Mouse (Mus musculus): ENCODE data around the gene Slc11a1. TPM values are rescaled to one million over a fixed set of nuclear protein-coding genes. Genes with fewer than 3 reads are reported as not detected.

Gene Slc11a1
- polyA plus RNA-seq, 1 experiment: 1.0 TPM

DNA sequence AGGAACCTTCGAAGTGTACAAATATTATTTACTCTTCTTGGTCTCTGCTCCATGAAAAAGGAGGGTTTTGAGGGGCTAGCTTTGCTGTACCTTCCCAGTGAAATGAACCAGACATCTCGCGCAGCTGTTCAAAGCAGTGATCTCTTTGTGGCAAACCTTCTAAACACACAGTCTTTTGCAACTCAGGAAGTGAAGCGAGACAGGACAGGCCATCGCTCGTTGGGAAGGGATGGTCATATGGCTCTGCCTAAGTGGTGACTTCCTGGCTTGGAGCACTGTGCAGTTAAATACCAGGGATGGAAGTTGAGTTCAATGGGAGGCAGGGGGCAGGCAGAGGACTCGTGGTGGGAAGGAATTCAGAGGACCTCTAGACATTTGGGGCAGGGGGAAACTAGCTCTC, 50.9 kb downstream of the Slc11a1 start:
- Histone ChIP-seq H3K4me2 (ENCODE audit: low read depth) (no peak overlapping the region), H3K79me2 (ENCODE audit: control insufficient read depth, insufficient read depth) (no peaks in the 10 kb centered on the region), H3K27me3 (ENCODE audit: control insufficient read depth, insufficient read depth, insufficient read length) (no peaks in the 10 kb centered on the region), H3ac (ENCODE audit: control insufficient read depth, insufficient read length) (no peak overlapping the region), H3K36me3 (ENCODE audit: control insufficient read depth, insufficient read depth) (no peaks in the 10 kb centered on the region), H3K4me3 (no peak overlapping the region)
- TF ChIP-seq POLR2A (IDR thresholded peaks at IDR 0.05; ENCODE audit: insufficient read length, low read depth) (no peak), E2F4 (IDR thresholded peaks at IDR 0.05; ENCODE audit: insufficient read depth) (no peak), REST (IDR thresholded peaks at IDR 0.05; ENCODE audit: insufficient read depth, insufficient read length) (no peak), USF1 (IDR thresholded peaks at IDR 0.05; ENCODE audit: low read depth) (no peak), TCF12 (IDR thresholded peaks at IDR 0.05; ENCODE audit: insufficient read depth, poor library complexity, severe bottlenecking) (no peak), TCF3 (IDR thresholded peaks at IDR 0.05; ENCODE audit: insufficient read length, low read depth) (no peak), MAX (IDR thresholded peaks at IDR 0.05; ENCODE audit: low read depth) (no peak), POLR2AphosphoS2 (IDR thresholded peaks at IDR 0.05; ENCODE audit: insufficient read length, low read depth) (no peak), MYOG (IDR thresholded peaks at IDR 0.05; ENCODE audit: control insufficient read depth in 1 of 3, insufficient read depth in 1 of 3, insufficient read length in 2 of 3, low read depth in 2 of 3) (no peak), MYOD1 (IDR thresholded peaks at IDR 0.05; ENCODE audit: control insufficient read depth in 1 of 3, insufficient read length in 2 of 3, low read depth in 2 of 3) (no peak), CEBPB (IDR thresholded peaks at IDR 0.05; ENCODE audit: insufficient read depth, poor library complexity, severe bottlenecking) (no peak), SRF (IDR thresholded peaks at IDR 0.05; ENCODE audit: control insufficient read depth, insufficient read length, low read depth) (no peak)

DNA sequence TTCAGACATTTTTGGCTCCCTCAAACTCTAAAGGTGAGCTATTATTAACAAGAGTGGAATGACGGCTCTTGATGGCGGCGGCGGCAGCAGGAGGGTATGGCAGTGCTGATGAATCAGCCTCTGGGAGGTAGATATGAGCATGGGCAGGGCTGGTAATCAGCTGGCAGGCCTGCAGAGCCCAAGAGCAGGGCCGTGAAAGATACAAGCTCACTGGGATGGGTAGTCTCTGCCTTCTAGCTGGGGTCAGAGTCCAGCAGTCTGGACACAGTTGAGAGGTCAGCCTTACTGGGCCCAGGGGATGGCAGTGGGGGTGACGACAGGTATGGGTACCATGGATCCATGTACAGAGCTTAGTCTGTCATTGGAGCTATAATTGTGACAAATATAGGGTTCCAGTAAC, 58.2 kb downstream of the Slc11a1 start:
- H3K4me3 ChIP-seq: no peak overlapping the region
- H3K79me2 ChIP-seq (ENCODE audit: control insufficient read depth, insufficient read depth): no peaks in the 10 kb centered on the region
- no peak overlapping the region for H3ac ChIP-seq (ENCODE audit: control insufficient read depth, insufficient read length)
- no peak overlapping the region for H3K4me2 ChIP-seq (ENCODE audit: low read depth)
- H3K36me3 ChIP-seq (ENCODE audit: control insufficient read depth, insufficient read depth): no peaks in the 10 kb centered on the region
- no peaks in the 10 kb centered on the region for H3K27me3 ChIP-seq (ENCODE audit: control insufficient read depth, insufficient read depth, insufficient read length)
- TF ChIP-seq MYOG (IDR thresholded peaks at IDR 0.05; ENCODE audit: control insufficient read depth in 1 of 3, insufficient read depth in 1 of 3, insufficient read length in 2 of 3, low read depth in 2 of 3): no peak
- TF ChIP-seq USF1 (IDR thresholded peaks at IDR 0.05; ENCODE audit: low read depth): no peak
- TF ChIP-seq TCF3 (IDR thresholded peaks at IDR 0.05; ENCODE audit: insufficient read length, low read depth): no peak
- no peak for TF ChIP-seq MAX (IDR thresholded peaks at IDR 0.05; ENCODE audit: low read depth)
- no peak for TF ChIP-seq E2F4 (IDR thresholded peaks at IDR 0.05; ENCODE audit: insufficient read depth)
- no peak for TF ChIP-seq MYOD1 (IDR thresholded peaks at IDR 0.05; ENCODE audit: control insufficient read depth in 1 of 3, insufficient read length in 2 of 3, low read depth in 2 of 3)
- no peak for TF ChIP-seq SRF (IDR thresholded peaks at IDR 0.05; ENCODE audit: control insufficient read depth, insufficient read length, low read depth)
- TF ChIP-seq CEBPB (IDR thresholded peaks at IDR 0.05; ENCODE audit: insufficient read depth, poor library complexity, severe bottlenecking): no peak
- no peak for TF ChIP-seq POLR2A (IDR thresholded peaks at IDR 0.05; ENCODE audit: insufficient read length, low read depth)
- no peak for TF ChIP-seq POLR2AphosphoS2 (IDR thresholded peaks at IDR 0.05; ENCODE audit: insufficient read length, low read depth)
- no peak for TF ChIP-seq TCF12 (IDR thresholded peaks at IDR 0.05; ENCODE audit: insufficient read depth, poor library complexity, severe bottlenecking)
- no peak for TF ChIP-seq REST (IDR thresholded peaks at IDR 0.05; ENCODE audit: insufficient read depth, insufficient read length)

DNA sequence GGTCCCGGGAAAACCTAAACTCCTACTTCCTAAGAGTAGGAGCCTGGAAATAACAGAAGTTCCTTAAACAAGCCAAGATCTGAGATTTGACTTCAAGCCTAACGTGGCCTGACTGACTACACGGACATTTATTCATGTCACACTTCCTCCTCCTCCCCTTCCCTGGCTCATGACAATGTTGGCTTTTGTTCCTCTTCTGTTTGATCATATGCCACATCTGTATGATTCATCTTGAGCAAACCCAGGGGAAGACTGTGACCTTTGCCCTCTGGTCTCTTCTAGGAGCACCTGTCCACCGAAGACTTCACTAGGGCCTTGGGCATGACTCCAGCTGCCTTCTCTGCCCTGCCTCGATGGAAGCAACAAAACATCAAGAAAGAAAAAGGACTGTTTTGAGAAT, 59.6 kb downstream of the Slc11a1 start:
- peaks cover 10% of the 10 kb centered on the region for H3K36me3 ChIP-seq (ENCODE audit: control insufficient read depth, insufficient read depth)
- TF ChIP-seq TCF12 (IDR thresholded peaks at IDR 0.05; ENCODE audit: insufficient read depth, poor library complexity, severe bottlenecking) (no peak), MYOD1 (IDR thresholded peaks at IDR 0.05; ENCODE audit: control insufficient read depth in 1 of 3, insufficient read length in 2 of 3, low read depth in 2 of 3) (no peak), REST (IDR thresholded peaks at IDR 0.05; ENCODE audit: insufficient read depth, insufficient read length) (no peak), USF1 (IDR thresholded peaks at IDR 0.05; ENCODE audit: low read depth) (no peak), POLR2A (IDR thresholded peaks at IDR 0.05; ENCODE audit: insufficient read length, low read depth) (no peak)

DNA sequence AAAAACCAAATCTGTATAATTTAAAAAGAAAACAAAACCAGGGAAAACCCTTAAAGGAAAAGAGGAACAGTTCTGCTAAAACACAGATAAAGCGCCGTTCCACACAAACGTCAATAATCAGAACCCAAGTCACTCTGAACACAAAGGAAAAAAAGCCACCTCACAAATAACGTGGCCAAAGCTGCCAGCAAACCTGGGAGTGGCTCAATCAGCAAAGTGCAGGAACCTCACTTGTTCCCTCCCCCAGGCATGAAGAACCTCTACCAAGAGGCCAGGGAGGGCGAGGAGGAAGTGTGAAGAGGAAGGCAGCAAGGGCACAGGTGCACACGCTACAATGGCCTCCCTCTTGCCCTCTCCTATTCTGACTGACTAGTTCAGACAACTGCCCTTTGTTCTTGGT, 60.6 kb downstream of the Slc11a1 start:
- Histone ChIP-seq H3K4me3 (no peak overlapping the region), H3K36me3 (ENCODE audit: control insufficient read depth, insufficient read depth) (peaks cover 10% of the 10 kb centered on the region), H3K27me3 (ENCODE audit: control insufficient read depth, insufficient read depth, insufficient read length) (no peaks in the 10 kb centered on the region), H3ac (ENCODE audit: control insufficient read depth, insufficient read length) (no peak overlapping the region), H3K4me2 (ENCODE audit: low read depth) (no peak overlapping the region), H3K79me2 (ENCODE audit: control insufficient read depth, insufficient read depth) (no peaks in the 10 kb centered on the region)
- TF ChIP-seq MYOD1 (IDR thresholded peaks at IDR 0.05; ENCODE audit: control insufficient read depth in 1 of 3, insufficient read length in 2 of 3, low read depth in 2 of 3): peak in 1 of 3 experiments; percentile 3
- TF ChIP-seq USF1 (IDR thresholded peaks at IDR 0.05; ENCODE audit: low read depth): no peak

More for the DNA sequence above, 59.6 kb downstream of the Slc11a1 start:
- no peak overlapping the region for H3K4me3 ChIP-seq
- H3K4me2 ChIP-seq (ENCODE audit: low read depth): no peak overlapping the region
- no peaks in the 10 kb centered on the region for H3K79me2 ChIP-seq (ENCODE audit: control insufficient read depth, insufficient read depth)
- no peak overlapping the region for H3ac ChIP-seq (ENCODE audit: control insufficient read depth, insufficient read length)
- no peaks in the 10 kb centered on the region for H3K27me3 ChIP-seq (ENCODE audit: control insufficient read depth, insufficient read depth, insufficient read length)

Other genes with a start within 250 kb of the Slc11a1 start
- gene Rufy4, start 249.7 kb upstream of the Slc11a1 start, polyA plus RNA-seq (2012; fragmentation: generic; extraction: Trizol): not detected
- not detected for gene Cxcr2, start 221.2 kb upstream of the Slc11a1 start, polyA plus RNA-seq (2012; fragmentation: generic; extraction: Trizol)
- not detected for gene Cxcr1, start 180.6 kb upstream of the Slc11a1 start, polyA plus RNA-seq (2012; fragmentation: generic; extraction: Trizol)
- gene Arpc2, start 139.1 kb upstream of the Slc11a1 start, polyA plus RNA-seq (2012; fragmentation: generic; extraction: Trizol): 214 TPM
- 0.14 TPM for gene Gpbar1, start 96.6 kb upstream of the Slc11a1 start, polyA plus RNA-seq (2012; fragmentation: generic; extraction: Trizol)
- 199 TPM for gene Aamp, start 90.5 kb upstream of the Slc11a1 start, polyA plus RNA-seq (2012; fragmentation: generic; extraction: Trizol)
- 93.7 TPM for gene Pnkd, start 90.3 kb upstream of the Slc11a1 start, polyA plus RNA-seq (2012; fragmentation: generic; extraction: Trizol)
- 178 TPM for gene Tmbim1, start 69.6 kb upstream of the Slc11a1 start, polyA plus RNA-seq (2012; fragmentation: generic; extraction: Trizol)
- gene Catip, start 13.1 kb upstream of the Slc11a1 start, polyA plus RNA-seq (2012; fragmentation: generic; extraction: Trizol): 0.10 TPM
- gene Ctdsp1, start 16.3 kb downstream of the Slc11a1 start, polyA plus RNA-seq (2012; fragmentation: generic; extraction: Trizol): 64.0 TPM
- 0.02 TPM for gene Vil1, start 34.2 kb downstream of the Slc11a1 start, polyA plus RNA-seq (2012; fragmentation: generic; extraction: Trizol)
- 24.4 TPM for gene Cnot9, start 130.9 kb downstream of the Slc11a1 start, polyA plus RNA-seq (2012; fragmentation: generic; extraction: Trizol)
- gene Plcd4, start 167.7 kb downstream of the Slc11a1 start, polyA plus RNA-seq (2012; fragmentation: generic; extraction: Trizol): 0.12 TPM
- gene Usp37, start 169.1 kb downstream of the Slc11a1 start, polyA plus RNA-seq (2012; fragmentation: generic; extraction: Trizol): 2.9 TPM
- 7.1 TPM for gene Zfp142, start 213.1 kb downstream of the Slc11a1 start, polyA plus RNA-seq (2012; fragmentation: generic; extraction: Trizol)
- 22.7 TPM for gene Bcs1l, start 213.1 kb downstream of the Slc11a1 start, polyA plus RNA-seq (2012; fragmentation: generic; extraction: Trizol)
- 32.8 TPM for gene Rnf25, start 226.2 kb downstream of the Slc11a1 start, polyA plus RNA-seq (2012; fragmentation: generic; extraction: Trizol)
- gene Stk36, start 226.2 kb downstream of the Slc11a1 start, polyA plus RNA-seq (2012; fragmentation: generic; extraction: Trizol): 5.2 TPM

All from myocyte (in vitro differentiated cells).